Mouse (Mus musculus): ENCODE measurements around the gene Ksr1.
A peak's percentile ranks its signal among the peaks of the same experiment; 100 is the strongest.

The Ksr1 gene

GRCm38 (mm10) chr11:79037555-79037954, 108.7 kb downstream of the Ksr1 start:
- DNase-seq: no peak

GRCm38 (mm10) chr11:79036324-79036723, 109.9 kb downstream of the Ksr1 start:
- DNase-seq: no peak

GRCm38 (mm10) chr11:79033636-79034035, 112.6 kb downstream of the Ksr1 start:
- DNase-seq: no peak

GRCm38 (mm10) chr11:79033021-79033420, 113.2 kb downstream of the Ksr1 start:
- no peak for DNase-seq

- DNase-seq: no peak
These were observed 114.8 kb downstream of the Ksr1 start for GRCm38 (mm10) chr11:79031452-79031746.

GRCm38 (mm10) chr11:79030570-79031451, 115.4 kb downstream of the Ksr1 start:
- DNase-seq: peak; percentile 47

- no peak for DNase-seq
These were observed 122.5 kb downstream of the Ksr1 start for GRCm38 (mm10) chr11:79023751-79024150.

- DNase-seq: no peak
These were observed 122.9 kb downstream of the Ksr1 start for GRCm38 (mm10) chr11:79023342-79023741.

- DNase-seq: no peak
These were observed 123.4 kb downstream of the Ksr1 start for GRCm38 (mm10) chr11:79022836-79023235.

- no peak for DNase-seq
These were observed 125.6 kb downstream of the Ksr1 start for GRCm38 (mm10) chr11:79020535-79021045.

GRCm38 (mm10) chr11:79019839-79020534, 126.2 kb downstream of the Ksr1 start:
- DNase-seq: no peak

GRCm38 (mm10) chr11:79018954-79019704, 127.1 kb downstream of the Ksr1 start:
- DNase-seq: no peak

GRCm38 (mm10) chr11:79017161-79017606, 129.0 kb downstream of the Ksr1 start:
- no peak for DNase-seq

GRCm38 (mm10) chr11:79016236-79016635, 130.0 kb downstream of the Ksr1 start:
- no peak for DNase-seq

GRCm38 (mm10) chr11:79015660-79016215, 130.5 kb downstream of the Ksr1 start:
- DNase-seq: no peak

- no peak for DNase-seq
These were observed 131.4 kb downstream of the Ksr1 start for GRCm38 (mm10) chr11:79014602-79015325.

- no peak for DNase-seq
These were observed 132.4 kb downstream of the Ksr1 start for GRCm38 (mm10) chr11:79013806-79014205.

GRCm38 (mm10) chr11:79013056-79013455, 133.2 kb downstream of the Ksr1 start:
- DNase-seq: no peak

- DNase-seq: no peak
These were observed 133.7 kb downstream of the Ksr1 start for GRCm38 (mm10) chr11:79012529-79012928.

GRCm38 (mm10) chr11:79008891-79009290, 137.3 kb downstream of the Ksr1 start:
- DNase-seq: no peak

- DNase-seq: no peak
These were observed 138.0 kb downstream of the Ksr1 start for GRCm38 (mm10) chr11:79008007-79008775.
